Mouse (Mus musculus) hindbrain, embryonic 16.5 days (tissue): ENCODE measurements at regions not wholly inside any gene's neighbourhood (a gene's known extent, or its start where the extent isn't known, plus 50 kb on each side); places are given as distances from the start of the nearest gene placed in this dataset.

Experiments used
- ATAC-seq: fragments of 200-750 bp; cut with Nextera tagmentation; 2 replicates; pipeline ENCODE4 v1.8.0; 2017; ENCODE audit warnings: moderate TSS enrichment, moderate library complexity
- H3K27ac ChIP-seq: fragments of 300-500 bp; sonication (generic); 2 replicates; pipeline ENCODE4 v1.5.1; 2014; ENCODE audit warnings: low read depth, mild to moderate bottlenecking, control low read depth, low read length, moderate library complexity
- H3K27me3 ChIP-seq: fragments of 300-500 bp; sonication (generic); replicated peaks from 2 replicates; pipeline ENCODE4 v1.6.1; 2014; ENCODE audit warnings: low read length; ENCODE audit not compliant: control insufficient read depth, insufficient read depth
- H3K36me3 ChIP-seq: fragments of 300-500 bp; sonication (generic); 2 replicates; pipeline ENCODE4 v1.6.1; 2014; ENCODE audit warnings: mild to moderate bottlenecking, low read length, moderate library complexity, mixed read lengths; ENCODE audit not compliant: control insufficient read depth, insufficient read depth
- H3K4me1 ChIP-seq: fragments of 300-500 bp; sonication (generic); 2 replicates; pipeline ENCODE4 v1.6.1; 2014; ENCODE audit warnings: low read depth, low read length; ENCODE audit not compliant: control insufficient read depth, insufficient read depth
- H3K4me2 ChIP-seq: fragments of 300-500 bp; sonication (generic); 2 replicates; pipeline ENCODE4 v1.6.1; 2014; ENCODE audit warnings: mild to moderate bottlenecking, low read length, control low read depth, moderate library complexity
- H3K4me3 ChIP-seq: fragments of 300-500 bp; sonication (generic); 2 replicates; pipeline ENCODE4 v1.5.1; 2014; ENCODE audit warnings: mild to moderate bottlenecking, low read length, control low read depth, moderate library complexity
- H3K9ac ChIP-seq: fragments of 300-500 bp; sonication (generic); 2 replicates; pipeline ENCODE4 v1.6.1; 2014; ENCODE audit warnings: low read depth, mild to moderate bottlenecking, control low read depth, low read length, moderate library complexity
- H3K9me3 ChIP-seq: fragments of 300-500 bp; sonication (generic); 2 replicates; pipeline ENCODE4 v1.6.1; 2014; ENCODE audit warnings: mild to moderate bottlenecking, low read length, moderate library complexity; ENCODE audit not compliant: control insufficient read depth
- WGBS: fragments of 180-500 bp; shearing (Covaris S2); extraction: QIAGEN DNeasy Blood & Tissue Kit; methylation state at CpG from one replicate; pipeline ENCODE4 v1.1.7; 2014; 5-methylcytosine and 5-hydroxymethylcytosine counted together

- H3K4me3 ChIP-seq, result no peak overlapping the region
- peaks cover 2% of the 10 kb centered on the region; the same call in 1 of the 2 replicates for H3K9me3 ChIP-seq
- H3K27ac ChIP-seq, result no peak overlapping the region
- ATAC-seq, result no peak
- peaks cover 7% of the 10 kb centered on the region for H3K27me3 ChIP-seq
- H3K4me1 ChIP-seq, result peaks cover 15% of the 10 kb centered on the region
- H3K9ac ChIP-seq, result no peak overlapping the region
- H3K36me3 ChIP-seq, result no peaks in the 10 kb centered on the region
- H3K4me2 ChIP-seq, result no peak overlapping the region
- WGBS, result 77% methylated on average over 7 of the region's 7 CpGs
Measured at GRCm38 (mm10) chr19:56135306-56135928, 151.5 kb upstream of the Habp2 start.

DNA sequence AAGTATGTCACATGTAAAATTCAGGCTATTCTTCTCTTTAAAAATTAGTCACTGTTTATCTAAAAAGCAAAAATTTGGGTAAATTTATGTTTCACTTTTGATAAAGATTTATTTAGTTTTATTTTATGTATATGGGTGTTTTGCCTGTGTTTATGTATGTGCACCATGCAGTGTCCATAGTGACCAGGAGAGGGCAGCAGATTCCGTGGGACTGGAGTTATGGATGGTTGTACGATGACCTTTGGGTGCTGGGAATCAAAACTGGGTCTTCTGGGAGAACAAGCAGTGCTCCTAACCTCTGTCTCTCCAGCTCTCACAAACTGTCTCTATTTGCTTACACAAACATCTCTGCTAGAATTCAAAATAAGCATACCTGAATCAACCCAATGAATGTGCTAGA, 146.4 kb upstream of the Habp2 start:
- 81% methylated on average over 2 of the region's 2 CpGs for WGBS

GRCm38 (mm10) chr19:56144221-56144620, 142.7 kb upstream of the Habp2 start:
- WGBS, result 89% methylated on average over 5 of the region's 5 CpGs
- ATAC-seq, result no peak
- H3K4me1 ChIP-seq, result no peaks in the 10 kb centered on the region
- no peaks in the 10 kb centered on the region for H3K36me3 ChIP-seq
- no peak overlapping the region for H3K27ac ChIP-seq
- no peak overlapping the region for H3K9ac ChIP-seq
- no peak overlapping the region for H3K4me2 ChIP-seq
- peaks cover 9% of the 10 kb centered on the region; the same call in 1 of the 2 replicates for H3K9me3 ChIP-seq
- H3K27me3 ChIP-seq, result no peaks in the 10 kb centered on the region
- no peak overlapping the region for H3K4me3 ChIP-seq

More for the DNA sequence above, 146.4 kb upstream of the Habp2 start:
- no peak overlapping the region for H3K9ac ChIP-seq
- no peaks in the 10 kb centered on the region for H3K36me3 ChIP-seq
- peaks cover 9% of the 10 kb centered on the region; the same call in 1 of the 2 replicates for H3K9me3 ChIP-seq
- no peak overlapping the region for H3K4me3 ChIP-seq
- no peaks in the 10 kb centered on the region; the same call in 1 of the 2 replicates for H3K27me3 ChIP-seq
- ATAC-seq, result no peak
- H3K4me2 ChIP-seq, result no peak overlapping the region
- no peak overlapping the region for H3K27ac ChIP-seq
- H3K4me1 ChIP-seq, result no peaks in the 10 kb centered on the region

GRCm38 (mm10) chr19:56157120-56157519, 129.8 kb upstream of the Habp2 start:
- WGBS, result 65% methylated on average over 6 of the region's 6 CpGs
- no peaks in the 10 kb centered on the region for H3K36me3 ChIP-seq
- no peaks in the 10 kb centered on the region for H3K4me1 ChIP-seq
- no peaks in the 10 kb centered on the region for H3K27me3 ChIP-seq
- no peak overlapping the region for H3K4me3 ChIP-seq
- H3K4me2 ChIP-seq, result no peak overlapping the region
- no peak for ATAC-seq
- no peaks in the 10 kb centered on the region for H3K9me3 ChIP-seq
- no peak overlapping the region for H3K9ac ChIP-seq
- H3K27ac ChIP-seq, result no peak overlapping the region

DNA sequence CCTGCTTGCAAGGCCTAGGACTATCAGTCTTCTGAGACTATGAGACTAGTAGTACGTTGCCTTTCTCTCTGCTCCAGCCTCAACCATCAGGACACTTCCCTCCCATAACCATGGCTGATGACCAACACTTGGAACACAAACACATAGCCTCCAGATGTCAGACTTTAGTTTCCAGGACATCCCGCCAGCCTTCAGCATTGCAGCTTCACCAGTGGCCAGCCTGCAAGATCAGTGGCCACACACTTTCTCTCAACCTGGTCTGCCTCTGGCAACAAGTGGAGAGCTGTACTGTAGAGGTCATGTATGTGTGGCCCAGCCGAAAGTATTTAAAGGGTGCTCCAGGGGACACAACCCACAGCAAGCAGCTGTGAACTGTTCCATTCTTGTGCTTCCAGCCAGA, 124.8 kb upstream of the Habp2 start:
- Histone ChIP-seq H3K27ac (no peak overlapping the region), H3K4me3 (no peak overlapping the region), H3K27me3 (no peaks in the 10 kb centered on the region), H3K9me3 (no peaks in the 10 kb centered on the region), H3K4me2 (no peak overlapping the region), H3K9ac (no peak overlapping the region), H3K4me1 (no peaks in the 10 kb centered on the region), H3K36me3 (no peaks in the 10 kb centered on the region)
- WGBS, result 92% methylated on average over 3 of the region's 3 CpGs
- no peak for ATAC-seq

GRCm38 (mm10) chr19:56169133-56169997, 117.6 kb upstream of the Habp2 start:
- WGBS, result 76% methylated on average over 5 of the region's 5 CpGs
- Histone ChIP-seq H3K27ac (no peak overlapping the region), H3K4me1 (no peaks in the 10 kb centered on the region), H3K27me3 (no peaks in the 10 kb centered on the region; the same call in 1 of the 2 replicates), H3K9ac (no peak overlapping the region), H3K9me3 (peaks cover 3% of the 10 kb centered on the region; the same call in 1 of the 2 replicates), H3K4me2 (no peak overlapping the region), H3K4me3 (no peak overlapping the region), H3K36me3 (no peaks in the 10 kb centered on the region)
- ATAC-seq, result no peak

- H3K4me3 ChIP-seq, result no peak overlapping the region
- ATAC-seq, result no peak
- 79% methylated on average over 4 of the region's 4 CpGs for WGBS
- peaks cover 3% of the 10 kb centered on the region; the same call in 1 of the 2 replicates for H3K9me3 ChIP-seq
- no peaks in the 10 kb centered on the region for H3K4me1 ChIP-seq
- no peak overlapping the region for H3K4me2 ChIP-seq
- H3K27me3 ChIP-seq, result no peaks in the 10 kb centered on the region; the same call in 1 of the 2 replicates
- H3K36me3 ChIP-seq, result no peaks in the 10 kb centered on the region
- no peak overlapping the region for H3K9ac ChIP-seq
- no peak overlapping the region for H3K27ac ChIP-seq
Measured at GRCm38 (mm10) chr19:56169998-56170274, 117.0 kb upstream of the Habp2 start.

DNA sequence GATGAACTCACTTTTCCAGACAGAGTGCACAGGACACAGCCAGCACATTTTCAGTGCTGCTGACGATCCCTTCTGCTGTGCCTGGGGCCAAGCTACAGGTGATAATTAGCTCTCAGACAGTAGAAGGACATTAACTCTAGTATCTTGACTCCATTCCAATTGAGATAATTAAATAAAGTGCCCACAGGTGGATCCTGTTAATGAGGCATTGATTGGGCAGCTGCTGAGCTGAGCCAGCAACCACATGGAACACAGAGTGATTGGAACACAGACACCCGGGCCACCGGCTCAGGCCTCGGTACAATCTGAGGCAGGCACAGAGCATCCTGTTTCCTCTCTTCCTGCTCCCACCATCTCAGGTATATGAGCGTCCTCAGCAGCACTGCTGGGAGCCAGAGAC, 114.5 kb upstream of the Habp2 start:
- 46% methylated on average over 5 of the region's 5 CpGs for WGBS
- H3K27ac ChIP-seq, result no peak overlapping the region
- ATAC-seq, result peak; percentile 48
- H3K9me3 ChIP-seq, result peaks cover 2% of the 10 kb centered on the region; the same call in 1 of the 2 replicates
- no peaks in the 10 kb centered on the region; the same call in 1 of the 2 replicates for H3K27me3 ChIP-seq
- no peak overlapping the region for H3K9ac ChIP-seq
- H3K4me1 ChIP-seq, result no peaks in the 10 kb centered on the region
- H3K4me2 ChIP-seq, result no peak overlapping the region
- H3K4me3 ChIP-seq, result no peak overlapping the region
- no peaks in the 10 kb centered on the region for H3K36me3 ChIP-seq

DNA sequence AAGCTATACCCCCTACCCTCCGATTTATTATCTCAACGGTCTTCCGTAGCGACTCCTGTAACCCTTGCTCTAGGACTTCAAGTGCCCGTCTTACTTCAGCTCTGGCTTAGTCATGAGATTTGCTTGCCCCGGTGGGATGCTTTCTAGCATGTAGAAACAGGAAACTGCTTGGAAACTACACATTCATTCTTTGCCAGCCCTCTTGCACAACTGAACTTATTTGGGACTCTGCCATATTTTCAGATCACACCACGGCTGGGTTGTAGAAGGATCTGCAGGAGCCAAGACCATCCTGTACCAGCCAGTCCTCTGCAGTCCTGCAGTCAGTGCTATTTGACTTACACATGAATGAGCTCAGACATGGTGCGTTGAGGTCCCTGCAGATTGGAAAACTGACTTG, 110.9 kb upstream of the Habp2 start:
- 89% methylated on average over 8 of the region's 8 CpGs for WGBS
- H3K4me3 ChIP-seq, result no peak overlapping the region
- no peak for ATAC-seq

More for the DNA sequence above, 110.9 kb upstream of the Habp2 start:
- no peak overlapping the region for H3K9ac ChIP-seq
- H3K27me3 ChIP-seq, result no peaks in the 10 kb centered on the region
- H3K9me3 ChIP-seq, result peaks cover 3% of the 10 kb centered on the region; the same call in 1 of the 2 replicates
- H3K4me1 ChIP-seq, result no peaks in the 10 kb centered on the region
- no peak overlapping the region for H3K27ac ChIP-seq
- no peaks in the 10 kb centered on the region for H3K36me3 ChIP-seq
- H3K4me2 ChIP-seq, result no peak overlapping the region
